Mouse (Mus musculus): Measurements from ENCODE around the gene Vapa.

DNA sequence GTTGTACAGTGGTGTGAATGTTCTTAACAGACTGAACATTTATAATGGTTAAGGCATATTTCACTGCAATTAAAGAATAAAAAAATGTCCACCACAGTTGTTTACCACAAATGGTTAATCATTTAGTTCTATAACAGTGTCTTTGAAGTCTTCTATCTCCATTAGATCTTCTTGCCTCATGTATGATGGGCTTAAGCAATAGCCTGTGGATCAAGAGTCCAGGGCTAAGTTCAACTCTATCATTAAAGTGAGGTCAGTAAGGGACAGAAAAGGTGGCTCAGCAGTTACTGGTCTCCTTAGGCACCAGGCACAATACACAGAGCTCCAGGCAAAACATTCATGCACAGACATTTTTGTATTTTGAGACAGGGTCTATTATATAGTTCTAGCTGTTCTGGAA lies 9.8 kb upstream of the Vapa start:
- TF ChIP-seq POLR2A (IDR thresholded peaks at IDR 0.05; ENCODE audit: borderline replicate concordance, extremely low read depth, low read depth, low read length), result no peak
- TF ChIP-seq CTCF (IDR thresholded peaks at IDR 0.05; ENCODE audit: insufficient read depth, low read length), result no peak

All from lung, adult 2 months (tissue).